Comparison of ENCODE assay signal across 22 mouse cellular contexts in genomic region chr16:97003965-97004364, GRCm38 (mm10).
DNase-seq lines count a peak whose midpoint lies in the region; ATAC-seq lines count a peak whose summit lies in the region.
"Had no signal": no experiment of that assay in that cellular context is flagged by ENCODE, and none has a peak within 500 bp of the region (broad histone marks: within the 10 kb centered on the region; RNA-seq: fewer than 3 reads in every experiment).

No protein-coding gene starts in this region.

- no peak for DNase-seq in hindbrain, embryonic 10.5 days (ENCODE audit: low spot score)
- DNase-seq in neural tube, embryonic 10.5 days (ENCODE audit: extremely low spot score, low spot score), result no peak
- no peak for DNase-seq in gastrocnemius, postnatal 14 days
- no peak for DNase-seq in cerebellum, postnatal 36 days
- DNase-seq: cerebellum, adult 9-11 months; embryo, embryonic 11 days; heart, adult 2 months; right cerebral cortex, postnatal 25 days; thymus, postnatal 14 days had no signal

- peaks cover 48% of the 10 kb centered on the region for H3K4me1 ChIP-seq in hindbrain, embryonic 13.5 days (replicated peaks)
- H3K4me1 ChIP-seq in hindbrain, embryonic 10.5 days (replicated peaks), result peaks cover 14% of the 10 kb centered on the region
- H3K4me1 ChIP-seq in neural tube, embryonic 13.5 days (replicated peaks), result peaks cover 41% of the 10 kb centered on the region

- no peaks in the 10 kb centered on the region for H3K27me3 ChIP-seq in hindbrain, embryonic 13.5 days
- no peaks in the 10 kb centered on the region for H3K27me3 ChIP-seq in hindbrain, embryonic 10.5 days (ENCODE audit: insufficient read depth, poor library complexity, severe bottlenecking)
- H3K27me3 ChIP-seq in neural tube, embryonic 13.5 days, result no peaks in the 10 kb centered on the region
- H3K27me3 ChIP-seq: embryonic facial prominence, embryonic 15.5 days; heart, embryonic 15.5 days; liver, embryonic 12.5 days had no signal

- H3K27ac ChIP-seq in hindbrain, embryonic 13.5 days, result peak overlapping the region; percentile 80
- H3K27ac ChIP-seq in hindbrain, embryonic 10.5 days, result no peak overlapping the region
- H3K27ac ChIP-seq in neural tube, embryonic 13.5 days (replicated peaks), result 0 out of 2 replicates have a peak overlapping the region, but pooled peaks have one; percentile 65
- H3K27ac ChIP-seq: embryonic facial prominence, embryonic 15.5 days; heart, adult 2 months; heart, embryonic 15.5 days; kidney, postnatal 0 days; layer of hippocampus, adult 2 months; limb, embryonic 10.5 days; liver, embryonic 12.5 days; stomach, postnatal 0 days had no signal

- no peaks in the 10 kb centered on the region for H3K36me3 ChIP-seq in hindbrain, embryonic 13.5 days
- H3K36me3 ChIP-seq in hindbrain, embryonic 10.5 days, result no peaks in the 10 kb centered on the region
- H3K36me3 ChIP-seq in neural tube, embryonic 13.5 days, result no peaks in the 10 kb centered on the region
- H3K36me3 ChIP-seq: embryonic facial prominence, embryonic 15.5 days; heart, embryonic 15.5 days; limb, embryonic 10.5 days; liver, embryonic 12.5 days had no signal

- intact Hi-C loops in gastrocnemius, postnatal 14 days (cut with DNase I; ENCODE audit: low total_unique reads), result no loop called here

- no peaks in the 10 kb centered on the region for H3K9me3 ChIP-seq in hindbrain, embryonic 13.5 days
- H3K9me3 ChIP-seq in hindbrain, embryonic 10.5 days, result no peaks in the 10 kb centered on the region
- H3K9me3 ChIP-seq in neural tube, embryonic 13.5 days, result no peaks in the 10 kb centered on the region
- H3K9me3 ChIP-seq: embryonic facial prominence, embryonic 15.5 days; heart, embryonic 15.5 days; limb, embryonic 10.5 days; liver, embryonic 12.5 days; megakaryocyte, embryonic 14.5 days had no signal

- no peak overlapping the region for H3K4me2 ChIP-seq in hindbrain, embryonic 13.5 days
- H3K4me2 ChIP-seq in neural tube, embryonic 13.5 days, result no peak overlapping the region
- H3K4me2 ChIP-seq: embryonic facial prominence, embryonic 15.5 days; heart, embryonic 15.5 days; liver, embryonic 12.5 days had no signal

- H3K9ac ChIP-seq in hindbrain, embryonic 13.5 days, result no peak overlapping the region
- H3K9ac ChIP-seq in neural tube, embryonic 13.5 days, result no peak overlapping the region
- H3K9ac ChIP-seq: embryonic facial prominence, embryonic 15.5 days; heart, embryonic 15.5 days; liver, embryonic 12.5 days had no signal

- WGBS in hindbrain, embryonic 13.5 days, result 75% methylated on average over 1 of the region's 1 CpGs
- 71% methylated on average over 1 of the region's 1 CpGs for WGBS in hindbrain, embryonic 10.5 days
- WGBS in neural tube, embryonic 13.5 days, result 79% methylated on average over 1 of the region's 1 CpGs

- no peak overlapping the region for H3K4me3 ChIP-seq in hindbrain, embryonic 13.5 days
- H3K4me3 ChIP-seq in hindbrain, embryonic 10.5 days, result no peak overlapping the region
- H3K4me3 ChIP-seq in neural tube, embryonic 13.5 days, result no peak overlapping the region
- H3K4me3 ChIP-seq: embryonic facial prominence, embryonic 15.5 days; heart, adult 2 months; heart, embryonic 15.5 days; layer of hippocampus, adult 2 months; limb, embryonic 10.5 days; liver, embryonic 12.5 days; megakaryocyte, embryonic 14.5 days had no signal

- ATAC-seq in hindbrain, embryonic 13.5 days (ENCODE audit: low FRiP score), result no peak
- no peak for ATAC-seq in neural tube, embryonic 13.5 days (ENCODE audit: low read depth)
- ATAC-seq in granulocyte monocyte progenitor cell, adult 5-6 weeks (replicated peaks; ENCODE audit: poor library complexity, severe bottlenecking), result peak; percentile 70
- ATAC-seq: intestine, postnatal 0 days; liver, embryonic 12.5 days; lung, postnatal 0 days had no signal
